Mouse (Mus musculus) limb, embryonic 11.5 days (tissue): ENCODE results near the gene Fbxo17. TPM values are rescaled to one million over a fixed set of nuclear protein-coding genes. Genes with fewer than 3 reads are reported as not detected.

Source experiments
- ATAC-seq: fragments of 200-750 bp; cut with Nextera tagmentation; 2 replicates; pipeline ENCODE4 v1.8.0; 2017; ENCODE audit warnings: low read depth; ENCODE audit not compliant: insufficient number of reproducible peaks, low FRiP score, low TSS enrichment
- DNase-seq: peaks from one replicate; pipeline ENCODE4 v3.0.0-alpha.2; 2015; ENCODE audit warnings: low spot score
- H3K27ac ChIP-seq: fragments of 300-500 bp; sonication (generic); replicated peaks from 2 replicates; pipeline ENCODE4 v1.5.1; 2014; ENCODE audit warnings: low read depth, mild to moderate bottlenecking, low read length
- H3K27me3 ChIP-seq: fragments of 300-500 bp; sonication (generic); 2 replicates; pipeline ENCODE4 v1.6.1; 2014; ENCODE audit warnings: mild to moderate bottlenecking, low read length, mixed read lengths; ENCODE audit not compliant: control insufficient read depth, insufficient read depth
- H3K36me3 ChIP-seq: fragments of 300-500 bp; sonication (generic); 2 replicates; pipeline ENCODE4 v1.6.1; 2014; ENCODE audit warnings: mild to moderate bottlenecking, low read length, moderate library complexity, mixed read lengths; ENCODE audit not compliant: control insufficient read depth, insufficient read depth
- H3K4me1 ChIP-seq: fragments of 300-500 bp; sonication (generic); 2 replicates; pipeline ENCODE4 v1.6.1; 2014; ENCODE audit warnings: low read length, mixed read lengths; ENCODE audit not compliant: control insufficient read depth, insufficient read depth
- H3K4me2 ChIP-seq: fragments of 300-500 bp; sonication (generic); 2 replicates; pipeline ENCODE4 v1.6.1; 2014; ENCODE audit warnings: low read depth, mild to moderate bottlenecking, moderate library complexity; ENCODE audit not compliant: severe bottlenecking
- H3K4me3 ChIP-seq: fragments of 300-500 bp; sonication (generic); 2 replicates; pipeline ENCODE4 v1.5.1; 2014; ENCODE audit warnings: low read depth, low read length
- H3K9ac ChIP-seq: fragments of 300-500 bp; sonication (generic); 2 replicates; pipeline ENCODE4 v1.6.1; 2014; ENCODE audit warnings: mild to moderate bottlenecking, low read length
- H3K9me3 ChIP-seq: fragments of 300-500 bp; sonication (generic); 2 replicates; pipeline ENCODE4 v1.6.1; 2016; ENCODE audit warnings: low read length; ENCODE audit not compliant: control insufficient read depth
- WGBS: fragments of 180-500 bp; shearing (Covaris S2); extraction: QIAGEN DNeasy Blood & Tissue Kit; methylation state at CpG from one replicate; pipeline ENCODE4 v1.1.7; 2014; 5-methylcytosine and 5-hydroxymethylcytosine counted together
- polyA plus RNA-seq: library from polyadenylated mRNA; unstranded; fragments of >200 nt; fragmentation: Nextera tagmentation; extraction: Ambion mirVana; gene quantifications from 2 replicates; pipeline ENCODE4 v1.2.1, GENCODE M21; 2014

The Fbxo17 gene
- polyA plus RNA-seq, 1 experiment from 2014 or later, result 16.4 TPM

- H3K9ac ChIP-seq, result no peak overlapping the region
- 93% methylated on average over 21 of the region's 21 CpGs for WGBS
- H3K4me3 ChIP-seq, result no peak overlapping the region
Measured at GRCm38 (mm10) chr7:28739829-28740228, 23.2 kb downstream of the Fbxo17 start.

GRCm38 (mm10) chr7:28740949-28741348, 24.3 kb downstream of the Fbxo17 start:
- Histone ChIP-seq H3K9me3 (no peaks in the 10 kb centered on the region), H3K4me3 (peak overlapping the region; percentile 76), H3K27me3 (no peaks in the 10 kb centered on the region), H3K4me2 (peak overlapping the region; percentile 91), H3K27ac (no peak overlapping the region), H3K9ac (peak overlapping the region; percentile 81), H3K4me1 (0 out of 2 replicates have a peak, but pooled peaks cover 7% of the 10 kb centered on the region), H3K36me3 (peaks cover 15% of the 10 kb centered on the region)
- 40% methylated on average over 9 of the region's 9 CpGs for WGBS
- DNase-seq (no peak), ATAC-seq (no peak)

More at GRCm38 (mm10) chr7:28739829-28740228, 23.2 kb downstream of the Fbxo17 start:
- no peak for DNase-seq
- ATAC-seq, result no peak
- H3K36me3 ChIP-seq, result peaks cover 15% of the 10 kb centered on the region
- H3K4me2 ChIP-seq, result no peak overlapping the region
- 0 out of 2 replicates have a peak, but pooled peaks cover 7% of the 10 kb centered on the region for H3K4me1 ChIP-seq
- no peaks in the 10 kb centered on the region for H3K9me3 ChIP-seq
- H3K27ac ChIP-seq, result no peak overlapping the region
- no peaks in the 10 kb centered on the region for H3K27me3 ChIP-seq

- peaks cover 15% of the 10 kb centered on the region for H3K36me3 ChIP-seq
- ATAC-seq (no peak), DNase-seq (no peak)
- H3K9ac ChIP-seq, result peak overlapping the region; percentile 81
- H3K9me3 ChIP-seq, result no peaks in the 10 kb centered on the region
- 2% methylated on average over 13 of the region's 13 CpGs for WGBS
- peak overlapping the region; percentile 91 for H3K4me2 ChIP-seq
- peak overlapping the region; percentile 76 for H3K4me3 ChIP-seq
- H3K4me1 ChIP-seq, result 0 out of 2 replicates have a peak, but pooled peaks cover 7% of the 10 kb centered on the region
- no peaks in the 10 kb centered on the region for H3K27me3 ChIP-seq
- no peak overlapping the region for H3K27ac ChIP-seq
Measured at GRCm38 (mm10) chr7:28741368-28741708, 24.7 kb downstream of the Fbxo17 start.

- H3K9ac ChIP-seq, result peak within 1 kb of the TSS; percentile 81
- peak; percentile 97 for DNase-seq
- no peaks in the 10 kb centered on the region for H3K9me3 ChIP-seq
- peak within 1 kb of the TSS; percentile 91 for H3K4me2 ChIP-seq
- peak; percentile 95 for ATAC-seq
- no peaks in the 10 kb centered on the region for H3K27me3 ChIP-seq
- H3K4me1 ChIP-seq, result 0 out of 2 replicates have a peak, but pooled peaks cover 7% of the 10 kb centered on the region
- H3K36me3 ChIP-seq, result peaks cover 15% of the 10 kb centered on the region
- 0 out of 2 replicates have a peak within 1 kb of the TSS, but pooled peaks have one; percentile 48 for H3K27ac ChIP-seq
- H3K4me3 ChIP-seq, result peak within 1 kb of the TSS; percentile 76
- WGBS, result under 1% methylated on average over 39 of the region's 39 CpGs
Measured at GRCm38 (mm10) chr7:28741709-28742438, 25.3 kb downstream of the Fbxo17 start, which contains the start of the genes Mrps12 and Sars2. TSS of gene Mrps12 (minus strand) at chr7:28741820. TSS of gene Sars2 (plus strand) at chr7:28741992.

- H3K36me3 ChIP-seq, result peaks cover 7% of the 10 kb centered on the region
Measured at GRCm38 (mm10) chr7:28749935-28750334, 33.3 kb downstream of the Fbxo17 start.

GRCm38 (mm10) chr7:28756079-28756478, 39.5 kb downstream of the Fbxo17 start, which contains the start of gene Ccer2:
TSS of gene Ccer2 (plus strand) at chr7:28756174.
- H3K36me3 ChIP-seq, result peaks cover 17% of the 10 kb centered on the region
- H3K4me2 ChIP-seq, result peak within 1 kb of the TSS; percentile 19
- no peak within 1 kb of the TSS; the same call in 1 of the 2 replicates for H3K9ac ChIP-seq

More at GRCm38 (mm10) chr7:28749935-28750334, 33.3 kb downstream of the Fbxo17 start:
- WGBS, result 97% methylated on average over 7 of the region's 7 CpGs
- H3K27me3 ChIP-seq, result no peaks in the 10 kb centered on the region
- no peak overlapping the region for H3K4me2 ChIP-seq
- no peaks in the 10 kb centered on the region for H3K4me1 ChIP-seq
- H3K9me3 ChIP-seq, result no peaks in the 10 kb centered on the region
- ATAC-seq, result no peak
- H3K4me3 ChIP-seq, result no peak overlapping the region
- no peak for DNase-seq
- H3K27ac ChIP-seq, result no peak overlapping the region
- no peak overlapping the region for H3K9ac ChIP-seq

GRCm38 (mm10) chr7:28758623-28759022, 42.0 kb downstream of the Fbxo17 start:
- H3K36me3 ChIP-seq, result peaks cover 23% of the 10 kb centered on the region
- H3K27ac ChIP-seq, result no peak overlapping the region
- 85% methylated on average over 13 of the region's 13 CpGs for WGBS

More at GRCm38 (mm10) chr7:28756079-28756478, 39.5 kb downstream of the Fbxo17 start, which contains the start of gene Ccer2:
- Histone ChIP-seq H3K27me3 (peaks cover 11% of the 10 kb centered on the region), H3K4me3 (0 out of 2 replicates have a peak within 1 kb of the TSS, but pooled peaks have one; percentile 1), H3K27ac (no peak within 1 kb of the TSS), H3K9me3 (no peaks in the 10 kb centered on the region), H3K4me1 (no peaks in the 10 kb centered on the region)
- ATAC-seq (peak; percentile 31), DNase-seq (no peak)
- WGBS, result 3% methylated on average over 17 of the region's 17 CpGs

GRCm38 (mm10) chr7:28761907-28762306, 45.3 kb downstream of the Fbxo17 start:
- Histone ChIP-seq H3K4me1 (0 out of 2 replicates have a peak, but pooled peaks cover 3% of the 10 kb centered on the region), H3K36me3 (peaks cover 20% of the 10 kb centered on the region), H3K9ac (no peak overlapping the region), H3K4me2 (no peak overlapping the region), H3K4me3 (no peak overlapping the region), H3K9me3 (no peaks in the 10 kb centered on the region), H3K27ac (no peak overlapping the region), H3K27me3 (no peaks in the 10 kb centered on the region)
- ATAC-seq (no peak), DNase-seq (no peak)
- WGBS, result 92% methylated on average over 9 of the region's 9 CpGs

More at GRCm38 (mm10) chr7:28758623-28759022, 42.0 kb downstream of the Fbxo17 start:
- Histone ChIP-seq H3K9ac (no peak overlapping the region), H3K9me3 (no peaks in the 10 kb centered on the region), H3K4me3 (no peak overlapping the region), H3K27me3 (peaks cover 11% of the 10 kb centered on the region), H3K4me2 (no peak overlapping the region), H3K4me1 (no peaks in the 10 kb centered on the region)
- DNase-seq (no peak), ATAC-seq (no peak)
